Mouse (Mus musculus): ENCODE results near the gene Tspo2.

Tspo2 gene

DNA sequence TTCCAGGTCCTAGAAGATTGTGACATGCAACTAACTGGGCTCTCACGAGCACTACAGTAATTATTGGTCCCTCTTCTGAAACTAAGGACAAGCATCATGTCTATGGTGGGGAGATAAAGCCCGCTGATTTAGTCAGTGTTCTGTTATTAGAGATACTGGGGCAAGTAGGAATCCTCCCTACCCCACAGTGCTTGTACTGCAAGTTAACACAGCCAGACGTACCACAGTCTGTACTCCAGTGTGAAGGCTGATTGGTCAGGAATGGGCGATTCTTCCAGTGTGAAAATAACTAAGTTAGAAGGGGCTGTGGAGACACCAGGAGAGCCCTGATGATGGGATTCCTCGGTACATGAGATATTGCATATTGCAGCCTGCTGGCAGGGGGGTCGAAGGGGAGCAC lies 33.8 kb downstream of the Tspo2 start:
- DNase-seq (ENCODE audit: low spot score), result no peak

DNA sequence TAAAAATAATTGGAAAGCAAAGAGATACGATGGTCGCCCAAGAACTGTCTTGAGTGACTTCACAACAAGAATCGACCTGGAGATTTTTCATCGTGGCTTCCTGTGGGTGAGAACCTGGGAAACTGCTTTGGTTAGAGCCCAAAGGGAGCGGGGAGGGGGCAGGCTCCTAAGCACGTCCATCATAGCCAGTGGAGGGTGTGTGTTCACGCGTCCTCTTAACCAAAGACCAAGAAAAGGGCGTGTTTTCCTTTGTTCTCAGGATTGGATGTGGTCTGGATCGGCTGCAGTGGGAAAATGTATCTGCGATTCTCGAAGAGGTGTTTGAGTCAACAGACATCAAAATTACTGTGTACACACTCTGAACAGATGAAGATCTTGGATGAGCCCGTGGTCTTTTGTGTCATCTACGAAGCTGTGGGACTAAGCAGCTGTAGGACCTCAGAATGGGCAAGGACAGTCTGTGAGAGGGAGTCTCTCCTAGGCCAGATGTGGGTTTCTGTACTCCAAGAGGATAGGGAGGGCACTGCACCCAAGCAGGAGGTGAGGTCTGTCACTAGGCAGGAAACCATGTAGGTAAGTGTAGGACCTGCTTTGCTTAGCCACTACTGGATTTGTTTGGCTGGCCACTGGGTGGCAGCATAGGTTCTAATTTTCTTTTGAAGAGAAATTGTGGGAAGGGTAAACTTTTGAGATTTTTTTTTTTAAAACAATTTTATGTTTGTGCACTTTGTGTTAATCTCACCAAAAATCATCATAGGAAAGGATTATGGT lies 34.7 kb downstream of the Tspo2 start:
- no peak for DNase-seq (ENCODE audit: low spot score)

DNA sequence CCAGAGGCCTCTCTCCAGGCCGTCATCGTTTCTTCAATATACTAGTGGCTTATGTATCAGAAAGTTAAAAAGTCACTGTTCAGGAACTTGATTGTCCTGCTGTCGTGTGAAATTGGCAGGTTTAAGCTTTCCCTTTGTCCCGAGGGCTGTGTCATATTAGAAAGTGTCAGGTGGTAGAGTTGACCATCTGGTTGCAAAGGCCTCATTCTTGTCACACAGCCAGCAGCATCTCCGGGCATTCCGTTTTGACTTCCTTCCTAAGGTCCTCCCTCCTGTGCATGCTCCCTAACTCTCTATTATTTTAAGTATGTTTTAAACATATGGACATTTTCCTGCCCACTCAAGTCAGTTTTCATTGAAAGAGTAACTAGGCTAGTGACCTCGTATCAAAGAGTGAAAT lies 35.3 kb downstream of the Tspo2 start:
- DNase-seq (ENCODE audit: low spot score), result no peak

DNA sequence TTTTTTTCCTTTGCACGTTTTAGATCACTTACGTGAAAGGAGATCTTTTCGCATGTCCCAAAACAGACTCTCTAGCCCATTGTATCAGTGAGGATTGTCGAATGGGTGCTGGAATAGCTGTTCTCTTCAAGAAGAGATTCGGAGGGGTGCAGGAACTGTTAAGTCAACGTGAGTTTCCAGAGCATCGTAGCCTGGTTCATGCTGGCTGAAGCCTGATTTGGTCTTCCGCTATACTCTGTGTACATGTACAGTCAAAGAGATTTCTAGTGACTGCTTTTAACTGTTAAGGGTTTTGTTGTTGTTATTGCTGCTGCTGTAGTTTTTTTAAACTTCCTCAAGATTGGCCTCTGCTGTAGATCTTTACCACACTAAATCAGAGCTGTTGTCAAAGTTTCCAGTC lies 40.1 kb downstream of the Tspo2 start:
- no peak for DNase-seq (ENCODE audit: low spot score)

DNA sequence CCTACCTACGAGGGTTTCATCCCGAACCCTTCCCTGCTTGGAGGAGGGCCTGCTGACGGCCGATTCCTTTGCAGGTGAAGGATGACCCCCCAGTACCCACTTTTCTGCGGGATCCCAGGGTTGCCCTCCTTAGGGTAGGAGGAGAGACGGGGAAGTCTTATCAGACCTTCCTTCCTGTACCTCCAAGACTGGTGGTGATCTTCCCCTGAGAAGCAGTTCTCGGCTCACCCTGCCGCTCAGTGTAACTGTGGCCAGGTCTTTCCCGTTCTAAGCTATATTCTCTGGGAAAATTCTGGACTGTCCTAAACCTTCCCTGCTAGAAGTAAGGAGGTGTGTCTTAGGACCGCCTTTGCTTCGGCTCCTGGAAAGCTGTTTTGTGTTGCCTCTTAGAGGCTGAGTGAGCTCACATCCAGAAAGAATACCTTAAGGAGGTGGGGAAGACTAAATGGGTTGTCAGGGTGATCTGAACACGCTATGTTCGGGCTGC lies 41.0 kb downstream of the Tspo2 start:
- no peak for DNase-seq (ENCODE audit: low spot score)

DNA sequence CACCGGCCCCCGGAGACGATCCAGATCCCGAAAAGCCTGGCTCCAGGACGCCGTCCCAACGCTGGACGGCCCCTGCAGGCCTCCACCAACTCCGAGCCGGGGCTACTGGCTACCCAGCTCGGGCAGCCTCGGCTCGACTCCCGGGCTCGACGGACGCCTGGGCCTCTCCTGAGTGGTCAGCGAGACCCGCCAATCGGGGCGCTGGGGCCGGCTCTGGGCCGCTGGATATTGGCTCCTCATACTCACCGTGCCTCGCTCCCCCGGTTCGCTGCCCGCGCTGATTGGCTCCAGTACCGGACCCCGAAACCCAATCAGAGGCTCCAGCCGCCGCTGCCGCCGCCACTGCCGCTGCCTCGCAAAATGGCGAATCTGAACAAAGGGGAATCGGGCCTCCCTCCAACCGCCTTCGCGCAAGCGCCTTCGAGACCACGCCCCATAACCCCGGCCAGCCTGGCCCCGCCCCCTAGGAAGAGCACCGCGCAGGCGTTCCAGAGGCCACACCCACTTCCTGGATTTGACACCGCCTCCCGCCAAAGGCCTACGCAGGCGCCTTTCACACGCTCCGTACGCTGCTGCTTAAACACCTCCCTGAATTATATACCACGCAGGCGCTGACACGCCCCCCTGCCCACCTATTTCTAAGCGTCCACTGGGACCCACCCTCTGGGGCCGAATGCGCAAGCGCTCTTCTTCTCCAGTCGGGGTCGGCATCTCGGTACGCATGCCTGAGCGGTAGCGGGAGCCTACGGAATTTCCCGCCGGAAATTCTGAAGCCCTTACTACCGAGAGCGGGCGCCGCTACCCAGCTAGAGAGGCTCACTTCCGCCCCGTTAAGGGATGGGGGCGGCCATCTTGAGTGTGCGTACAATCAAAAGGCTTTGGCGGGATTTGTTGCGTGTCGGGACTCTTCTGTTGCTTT lies 41.7 kb downstream of the Tspo2 start, which contains the start of the genes Nfya and Oard1:
Gene Nfya, minus strand, starts transcription at position 527 of the 919 bp plus-strand sequence.
Gene Oard1, plus strand, starts transcription at position 635 of the 919 bp plus-strand sequence.
- peak; percentile 99 for DNase-seq (ENCODE audit: low spot score)

DNA sequence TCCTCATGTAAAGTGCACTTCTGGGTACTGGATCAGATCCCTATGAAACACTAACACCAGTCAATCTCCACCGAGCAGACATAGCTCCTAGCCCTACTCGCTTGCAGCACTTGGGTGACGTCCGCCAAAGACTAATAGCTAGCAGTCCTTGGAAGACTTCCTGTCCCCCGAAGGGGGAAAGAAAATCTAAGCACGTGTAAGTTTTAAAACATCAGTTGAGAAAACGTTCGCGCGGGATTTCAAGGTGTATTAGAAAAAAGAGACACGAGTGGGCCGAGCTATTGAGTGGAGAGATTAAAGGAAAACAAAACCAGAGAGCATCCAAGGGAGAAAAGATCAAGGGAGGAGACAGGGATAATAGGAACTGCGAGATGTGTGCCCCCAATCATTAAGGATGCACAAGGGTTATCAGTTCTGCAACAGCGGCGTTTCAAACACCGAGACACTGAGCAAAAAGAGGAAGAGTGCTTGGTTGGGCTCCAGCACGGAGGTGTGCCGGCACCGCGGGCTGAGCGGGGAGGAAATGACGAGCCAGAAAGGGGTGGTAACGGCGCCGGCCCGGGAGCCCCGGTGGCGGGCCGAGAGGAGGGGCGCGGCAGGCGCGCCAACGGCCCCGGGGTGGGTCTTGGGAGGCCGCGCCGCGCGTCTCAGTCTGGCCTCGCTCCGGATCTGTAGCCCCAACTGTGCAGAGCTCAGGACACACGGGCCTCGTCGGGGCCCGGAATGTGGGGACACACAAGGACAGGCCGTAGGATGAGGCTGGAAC lies 42.6 kb downstream of the Tspo2 start:
- DNase-seq (ENCODE audit: low spot score), result peak; percentile 36

DNA sequence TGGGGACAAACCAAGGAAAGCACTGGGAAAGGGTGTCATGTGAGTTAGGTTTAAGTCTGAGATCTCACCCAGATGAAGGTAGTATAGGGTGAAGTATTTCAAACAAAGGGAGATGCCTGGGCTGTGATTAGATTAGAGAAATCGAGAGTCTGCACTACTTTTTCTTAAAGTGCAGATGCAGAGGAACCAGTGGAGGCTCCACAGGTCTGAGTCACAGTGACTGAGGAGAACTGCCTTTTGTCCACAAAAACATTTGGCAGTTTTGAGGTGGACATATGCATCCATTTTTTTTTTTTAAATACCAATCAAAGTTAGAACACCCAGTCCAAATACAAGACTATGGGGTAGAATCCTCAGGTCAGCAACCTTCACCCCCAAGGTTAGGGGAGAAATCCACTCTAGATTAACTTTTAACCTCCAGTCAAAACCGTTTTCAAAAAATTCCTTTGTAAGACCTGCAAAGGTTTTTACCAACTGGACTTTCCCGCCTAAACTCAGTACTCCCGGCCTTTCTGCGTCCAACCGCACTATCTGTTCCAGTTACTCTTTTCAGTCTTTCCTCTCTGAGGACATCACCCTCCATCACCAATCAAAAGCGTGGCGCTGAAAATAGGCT lies 43.3 kb downstream of the Tspo2 start:
- DNase-seq (ENCODE audit: low spot score), result no peak

DNA sequence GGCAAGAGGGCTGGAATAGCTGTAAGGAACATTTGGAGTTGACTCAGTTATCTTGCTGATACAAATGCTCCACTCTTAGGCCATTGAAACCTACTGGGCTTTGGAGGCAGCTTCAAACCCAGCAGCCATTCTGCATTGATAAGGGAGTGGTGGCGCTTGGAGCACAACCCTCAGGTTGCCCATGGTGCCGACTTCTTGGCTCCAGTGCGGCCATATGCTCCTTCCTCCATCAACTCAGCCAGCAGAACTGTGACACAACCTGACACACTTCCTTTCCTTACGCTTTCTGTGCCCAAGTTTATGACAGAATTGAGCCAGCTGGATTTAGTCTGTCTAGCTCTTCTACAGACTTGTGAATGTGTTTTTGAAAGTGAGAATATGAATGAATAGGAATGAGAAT lies 44.2 kb downstream of the Tspo2 start:
- no peak for DNase-seq (ENCODE audit: low spot score)

DNA sequence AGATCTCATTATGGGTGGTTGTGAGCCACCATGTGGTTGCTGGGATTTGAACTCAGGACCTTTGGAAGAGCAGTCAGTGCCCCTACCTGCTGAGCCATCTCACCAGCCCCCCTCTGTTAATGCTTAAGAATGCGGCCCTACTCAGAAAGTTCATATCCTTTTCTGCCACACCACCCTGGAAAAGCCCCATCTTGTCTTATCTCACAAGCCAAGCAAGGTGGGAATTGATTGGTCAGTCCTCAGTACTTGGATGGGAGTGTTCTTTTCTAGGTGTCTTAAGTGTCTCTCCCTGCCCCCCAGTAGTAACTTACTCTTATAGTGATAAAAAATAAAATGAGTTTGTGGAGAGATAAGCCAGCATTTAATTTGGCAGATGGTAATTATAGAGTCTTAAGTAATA lies 46.6 kb downstream of the Tspo2 start:
- DNase-seq (ENCODE audit: low spot score), result no peak

DNA sequence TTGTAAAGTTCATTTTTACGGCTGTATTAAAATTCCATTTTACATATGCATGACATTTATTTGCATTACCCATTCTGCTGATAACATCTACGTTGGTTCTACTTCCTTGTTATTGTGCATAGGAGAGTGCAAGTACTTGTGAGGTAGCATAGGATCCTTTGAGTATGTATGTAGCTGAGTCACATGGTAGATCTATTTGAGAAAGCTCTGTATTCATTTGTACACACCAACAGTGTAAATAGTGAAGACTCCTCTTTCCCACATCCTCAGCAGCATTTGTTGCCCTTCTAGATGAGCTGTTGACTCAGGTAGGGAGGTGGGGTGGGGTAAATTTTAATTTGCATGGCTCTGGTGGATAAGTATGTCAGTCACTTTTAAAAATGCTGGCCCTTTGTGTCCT lies 47.5 kb downstream of the Tspo2 start:
- DNase-seq (ENCODE audit: low spot score), result no peak

DNA sequence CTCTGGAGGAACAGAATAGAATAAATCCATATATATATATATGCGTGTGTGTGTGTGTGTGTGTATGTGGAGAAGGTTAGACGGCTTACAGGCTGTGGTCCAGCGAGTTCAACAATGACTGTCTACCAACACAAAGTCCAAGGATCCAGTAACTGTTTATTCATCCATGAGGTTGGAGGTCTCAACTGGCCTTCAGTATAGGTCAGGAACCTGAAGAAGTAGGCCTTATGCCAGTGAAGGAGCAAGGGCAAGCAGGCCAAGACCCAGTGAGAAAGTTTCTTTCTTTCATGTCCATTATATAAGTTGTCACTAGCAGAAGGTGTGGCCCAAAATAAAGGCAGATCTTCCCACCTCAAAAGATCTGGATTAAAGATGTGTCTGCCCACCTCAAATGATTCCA lies 48.6 kb downstream of the Tspo2 start:
- no peak for DNase-seq (ENCODE audit: low spot score)

DNA sequence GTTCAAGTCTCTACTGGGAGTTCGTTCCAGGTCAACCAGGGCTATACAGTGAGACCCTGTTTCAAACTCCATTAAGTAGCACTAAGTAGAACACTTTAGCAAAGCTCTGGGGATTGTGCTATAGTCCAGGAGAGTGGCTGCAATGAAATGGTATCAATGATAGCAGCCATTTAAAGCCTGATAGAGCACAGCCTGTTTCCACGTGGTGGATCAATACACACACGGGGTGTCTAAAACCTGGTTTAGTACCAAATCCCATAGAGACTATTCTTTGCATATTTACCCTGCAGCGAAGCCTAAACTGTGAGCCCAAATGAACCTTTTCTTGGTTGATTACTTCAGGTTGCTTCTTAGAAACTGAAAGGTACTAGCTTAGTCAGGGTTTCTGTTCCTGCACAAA lies 49.6 kb downstream of the Tspo2 start:
- no peak for DNase-seq (ENCODE audit: low spot score)

Data from urinary bladder, postnatal 10 days (tissue).